Mouse (Mus musculus) gastrocnemius, adult 2 months (tissue): ENCODE measurements around the gene Sh3rf1. TPM values are rescaled to one million over a fixed set of nuclear protein-coding genes. Genes with fewer than 3 reads are reported as not detected.
"Not testable (repeated sequence)": the region's sequence is repeated elsewhere in the genome, so short reads cannot be mapped to it uniquely, and the experiment has no call there.

Experiments
- DNase-seq: peaks from one replicate; pipeline ENCODE4 v3.0.0; 2022
- H3K27ac ChIP-seq: fragments of 200-600 bp; 2 replicates; pipeline ENCODE4 v1.8.1; 2022; ENCODE audit warnings: mild to moderate bottlenecking
- H3K4me3 ChIP-seq: fragments of 200-600 bp; 2 replicates; pipeline ENCODE4 v1.8.1; 2022; ENCODE audit warnings: mild to moderate bottlenecking, moderate library complexity
- CTCF ChIP-seq: fragments of 200-600 bp; IDR thresholded peaks from 2 replicates; pipeline ENCODE4 v1.8.1; 2022; ENCODE audit warnings: antibody characterized with exemption, mild to moderate bottlenecking, moderate library complexity
- intact Hi-C: fragments of 180-260 bp; cut with DNase I; formaldehyde crosslinking; loops from one replicate; pipeline ENCODE4 v1.15.1; 2025
- total RNA-seq, 2 experiments: library from RNA; stranded (reverse); gene quantifications; 2 replicates each; pipeline ENCODE4 v1.2.3; 2021

Sh3rf1 gene
- total RNA-seq, 2 experiments from 2014 or later: 1.2 to 1.8 TPM

- Histone ChIP-seq H3K4me3 (no peak overlapping the region), H3K27ac (no peak overlapping the region; the same call in 1 of the 2 replicates)
- intact Hi-C loops: no loop called here
- TF ChIP-seq CTCF: no peak
- DNase-seq: no peak
Measured at GRCm38 (mm10) chr8:61386645-61387044, 163.0 kb downstream of the Sh3rf1 start.

- no peak for TF ChIP-seq CTCF
- Histone ChIP-seq H3K4me3 (no peak overlapping the region), H3K27ac (no peak overlapping the region)
- intact Hi-C loops: no loop called here
- no peak for DNase-seq
Measured at GRCm38 (mm10) chr8:61387501-61387963, 163.9 kb downstream of the Sh3rf1 start.

- H3K4me3 ChIP-seq: no peak overlapping the region
- DNase-seq: no peak
- intact Hi-C loops: no loop called here
- TF ChIP-seq CTCF: no peak
- H3K27ac ChIP-seq: no peak overlapping the region
Measured at GRCm38 (mm10) chr8:61388341-61388740, 164.7 kb downstream of the Sh3rf1 start.

- Histone ChIP-seq H3K27ac (no peak overlapping the region), H3K4me3 (no peak overlapping the region)
- intact Hi-C loops: no loop called here
- no peak for DNase-seq
- no peak for TF ChIP-seq CTCF
Measured at GRCm38 (mm10) chr8:61390307-61391057, 166.8 kb downstream of the Sh3rf1 start.

- intact Hi-C loops: no loop called here
- DNase-seq: peak; percentile 51
Measured at GRCm38 (mm10) chr8:61391058-61391434, 167.4 kb downstream of the Sh3rf1 start.

GRCm38 (mm10) chr8:61397139-61397538 lies 173.5 kb downstream of the Sh3rf1 start:
- H3K27ac ChIP-seq: no peak overlapping the region
- no peak for TF ChIP-seq CTCF
- intact Hi-C loops: no loop called here
- H3K4me3 ChIP-seq: no peak overlapping the region
- no peak for DNase-seq

More at GRCm38 (mm10) chr8:61391058-61391434, 167.4 kb downstream of the Sh3rf1 start:
- Histone ChIP-seq H3K27ac (no peak overlapping the region), H3K4me3 (peak overlapping the region; percentile 4; the same call in 1 of the 2 replicates)
- no peak for TF ChIP-seq CTCF

- DNase-seq: no peak
- H3K4me3 ChIP-seq: no peak overlapping the region
- no peak overlapping the region for H3K27ac ChIP-seq
- TF ChIP-seq CTCF: no peak
- intact Hi-C loops: no loop called here
Measured at GRCm38 (mm10) chr8:61397755-61398154, 174.1 kb downstream of the Sh3rf1 start.

- intact Hi-C loops: no loop called here
- H3K4me3 ChIP-seq: no peak overlapping the region
- no peak overlapping the region for H3K27ac ChIP-seq
- no peak for DNase-seq
- no peak for TF ChIP-seq CTCF
Measured at GRCm38 (mm10) chr8:61402861-61403260, 179.2 kb downstream of the Sh3rf1 start.

GRCm38 (mm10) chr8:61403266-61404177 lies 179.8 kb downstream of the Sh3rf1 start:
- no peak overlapping the region for H3K27ac ChIP-seq
- DNase-seq: no peak
- H3K4me3 ChIP-seq: no peak overlapping the region
- intact Hi-C loops: no loop called here
- no peak for TF ChIP-seq CTCF

- intact Hi-C loops: no loop called here
- Histone ChIP-seq H3K27ac (no peak overlapping the region), H3K4me3 (no peak overlapping the region)
- no peak for TF ChIP-seq CTCF
- DNase-seq: peak; percentile 21
Measured at GRCm38 (mm10) chr8:61404178-61404560, 180.5 kb downstream of the Sh3rf1 start.

- no peak for TF ChIP-seq CTCF
- no peak overlapping the region for H3K4me3 ChIP-seq
- intact Hi-C loops: no loop called here
Measured at GRCm38 (mm10) chr8:61409081-61409480, 185.4 kb downstream of the Sh3rf1 start.

GRCm38 (mm10) chr8:61409712-61410111 lies 186.0 kb downstream of the Sh3rf1 start:
- intact Hi-C loops, H3K27ac ChIP-seq, H3K4me3 ChIP-seq, DNase-seq: not testable (repeated sequence)

More at GRCm38 (mm10) chr8:61409081-61409480, 185.4 kb downstream of the Sh3rf1 start:
- no peak overlapping the region for H3K27ac ChIP-seq
- DNase-seq: no peak

GRCm38 (mm10) chr8:61419521-61419920 lies 195.8 kb downstream of the Sh3rf1 start:
- DNase-seq: no peak

More at GRCm38 (mm10) chr8:61419521-61419920, 195.8 kb downstream of the Sh3rf1 start:
- no peak for TF ChIP-seq CTCF
- intact Hi-C loops: no loop called here
- H3K27ac ChIP-seq: no peak overlapping the region
- H3K4me3 ChIP-seq: no peak overlapping the region
